Mouse (Mus musculus) forebrain, embryonic 14.5 days (tissue): ENCODE results near the gene Ccdc88c. TPM values are rescaled to one million over a fixed set of nuclear protein-coding genes. Genes with fewer than 3 reads are reported as not detected.
A peak's percentile ranks its signal among the peaks of the same experiment; 100 is the strongest.
"Not testable (repeated sequence)": the region's sequence is repeated elsewhere in the genome, so short reads cannot be mapped to it uniquely, and the experiment has no call there.

Experiments
- ATAC-seq: fragments of 200-750 bp; cut with Nextera tagmentation; 2 replicates; pipeline ENCODE4 v1.8.0; 2017; ENCODE audit warnings: mild to moderate bottlenecking, moderate library complexity
- DNase-seq: peaks from one replicate; pipeline ENCODE4 v3.0.0-alpha.2; 2015; ENCODE audit warnings: low spot score
- H3K27ac ChIP-seq: fragments of 300-500 bp; sonication (generic); 2 replicates; pipeline ENCODE4 v1.5.1; 2014; ENCODE audit warnings: low read depth, mild to moderate bottlenecking, control low read depth, low read length, moderate library complexity
- H3K27me3 ChIP-seq: fragments of 300-500 bp; sonication (generic); replicated peaks from 2 replicates; pipeline ENCODE4 v1.6.1; 2014; ENCODE audit warnings: low read length, control low read depth, mixed read lengths; ENCODE audit not compliant: control insufficient read depth, insufficient read depth
- H3K36me3 ChIP-seq: fragments of 300-500 bp; sonication (generic); 2 replicates; pipeline ENCODE4 v1.6.1; 2014; ENCODE audit warnings: low read length, control low read depth; ENCODE audit not compliant: control insufficient read depth, insufficient read depth
- H3K4me1 ChIP-seq: fragments of 300-500 bp; sonication (generic); 2 replicates; pipeline ENCODE4 v1.6.1; 2014; ENCODE audit warnings: antibody characterized with exemption, low read length, control low read depth; ENCODE audit not compliant: control insufficient read depth, insufficient read depth
- H3K4me2 ChIP-seq: fragments of 300-500 bp; sonication (generic); 2 replicates; pipeline ENCODE4 v1.6.1; 2014; ENCODE audit warnings: mild to moderate bottlenecking, control low read depth, low read length
- H3K4me3 ChIP-seq: fragments of 300-500 bp; sonication (generic); 2 replicates; pipeline ENCODE4 v1.5.1; 2014; ENCODE audit warnings: low read depth, low read length, control low read depth
- H3K9ac ChIP-seq: fragments of 300-500 bp; sonication (generic); 2 replicates; pipeline ENCODE4 v1.6.1; 2014; ENCODE audit warnings: mild to moderate bottlenecking, low read length, control low read depth, moderate library complexity
- H3K9me3 ChIP-seq: fragments of 300-500 bp; sonication (generic); replicated peaks from 2 replicates; pipeline ENCODE4 v1.6.1; 2016; ENCODE audit warnings: low read length, control low read depth, mixed read lengths; ENCODE audit not compliant: control insufficient read depth
- WGBS: fragments of 180-500 bp; shearing (Covaris S2); extraction: QIAGEN DNeasy Blood & Tissue Kit; methylation state at CpG from one replicate; pipeline ENCODE4 v1.1.7; 2014; 5-methylcytosine and 5-hydroxymethylcytosine counted together
- polyA plus RNA-seq: library from polyadenylated mRNA; unstranded; fragments of >200 nt; fragmentation: Nextera tagmentation; extraction: Ambion mirVana; gene quantifications from 2 replicates; pipeline ENCODE4 v1.2.1, GENCODE M21; 2014

Ccdc88c gene
- polyA plus RNA-seq, 1 experiment from 2014 or later, result 11.6 TPM

- Histone ChIP-seq H3K4me3 (no peak overlapping the region), H3K9ac (no peak overlapping the region), H3K27me3 (no peaks in the 10 kb centered on the region), H3K36me3 (no peaks in the 10 kb centered on the region), H3K9me3 (no peaks in the 10 kb centered on the region), H3K4me2 (no peak overlapping the region), H3K4me1 (peaks cover 42% of the 10 kb centered on the region), H3K27ac (no peak overlapping the region)
- DNase-seq (peak; percentile 60), ATAC-seq (no peak)
- whole genome bisulfite sequencing, result 44% methylated on average over 10 of the region's 10 CpGs
These were observed 14.2 kb downstream of the Ccdc88c start for GRCm38 (mm10) chr12:101014549-101015164.

DNA sequence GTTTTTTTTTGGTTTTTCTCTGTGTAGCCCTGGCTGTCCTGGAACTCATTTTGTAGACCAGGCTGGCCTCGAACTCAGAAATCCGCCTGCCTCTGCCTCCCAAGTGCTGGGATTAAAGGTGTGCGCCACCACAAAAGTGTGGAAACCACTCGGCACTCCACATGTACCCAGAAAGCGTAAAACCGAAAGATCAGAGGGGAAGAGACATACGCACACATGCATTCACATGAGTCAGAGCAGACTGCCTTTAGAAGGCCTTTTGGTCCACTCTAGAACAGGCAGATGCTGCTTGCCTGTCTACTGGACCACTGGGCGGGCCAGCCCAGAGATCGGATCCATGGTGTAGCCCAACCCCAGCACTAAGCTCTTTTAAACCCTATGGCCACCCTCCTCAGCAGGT lies 15.2 kb downstream of the Ccdc88c start:
- 92% methylated on average over 9 of the region's 9 CpGs for WGBS
- DNase-seq, H3K27me3 ChIP-seq, H3K36me3 ChIP-seq, H3K4me2 ChIP-seq, H3K4me3 ChIP-seq, ATAC-seq, H3K9me3 ChIP-seq, H3K27ac ChIP-seq, H3K9ac ChIP-seq: not testable (repeated sequence)
- H3K4me1 ChIP-seq, result peaks cover 34% of the 10 kb centered on the region

DNA sequence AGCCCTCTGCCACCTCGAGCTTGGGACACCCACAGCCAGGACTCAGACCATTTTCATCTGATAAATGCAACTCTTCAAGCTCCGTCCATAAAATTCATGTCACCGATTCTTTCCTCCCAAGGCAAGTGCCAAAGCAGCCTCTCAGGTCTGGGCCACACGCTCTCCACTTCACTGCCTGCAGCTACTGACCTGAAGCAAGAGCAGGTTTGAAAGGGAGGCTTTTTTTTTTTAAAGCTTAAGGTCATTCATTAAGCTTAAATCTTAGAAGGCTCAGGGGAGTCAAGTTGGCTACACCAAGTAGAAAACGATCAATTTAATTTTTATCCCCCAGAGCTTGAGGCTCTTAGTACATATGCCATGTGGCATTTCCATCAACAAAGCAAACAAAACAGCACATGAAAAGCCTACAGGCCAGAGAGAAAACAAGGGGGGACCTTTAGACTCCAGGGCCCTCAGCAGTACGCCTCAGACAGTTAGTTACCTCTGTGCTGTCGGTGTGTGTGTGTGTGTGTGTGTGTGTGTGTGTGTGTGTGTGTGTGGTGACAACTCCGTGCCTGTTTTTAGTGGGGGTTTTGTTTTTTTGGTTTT lies 15.7 kb downstream of the Ccdc88c start:
- DNase-seq (no peak), ATAC-seq (no peak)
- Histone ChIP-seq H3K36me3 (no peaks in the 10 kb centered on the region), H3K9me3 (no peaks in the 10 kb centered on the region), H3K27me3 (no peaks in the 10 kb centered on the region), H3K4me1 (peaks cover 32% of the 10 kb centered on the region), H3K4me2 (no peak overlapping the region), H3K27ac (no peak overlapping the region), H3K4me3 (no peak overlapping the region), H3K9ac (no peak overlapping the region)
- WGBS, result 42% methylated on average over 8 of the region's 8 CpGs

GRCm38 (mm10) chr12:101012197-101013077 lies 16.4 kb downstream of the Ccdc88c start:
- DNase-seq (no peak), ATAC-seq (no peak)
- no peaks in the 10 kb centered on the region for H3K27me3 ChIP-seq
- H3K9ac ChIP-seq, result no peak overlapping the region
- H3K4me2 ChIP-seq, result no peak overlapping the region
- H3K4me3 ChIP-seq, result no peak overlapping the region
- no peaks in the 10 kb centered on the region for H3K36me3 ChIP-seq
- no peaks in the 10 kb centered on the region for H3K9me3 ChIP-seq
- WGBS, result 47% methylated on average over 17 of the region's 17 CpGs
- peaks cover 34% of the 10 kb centered on the region for H3K4me1 ChIP-seq
- H3K27ac ChIP-seq, result no peak overlapping the region

DNA sequence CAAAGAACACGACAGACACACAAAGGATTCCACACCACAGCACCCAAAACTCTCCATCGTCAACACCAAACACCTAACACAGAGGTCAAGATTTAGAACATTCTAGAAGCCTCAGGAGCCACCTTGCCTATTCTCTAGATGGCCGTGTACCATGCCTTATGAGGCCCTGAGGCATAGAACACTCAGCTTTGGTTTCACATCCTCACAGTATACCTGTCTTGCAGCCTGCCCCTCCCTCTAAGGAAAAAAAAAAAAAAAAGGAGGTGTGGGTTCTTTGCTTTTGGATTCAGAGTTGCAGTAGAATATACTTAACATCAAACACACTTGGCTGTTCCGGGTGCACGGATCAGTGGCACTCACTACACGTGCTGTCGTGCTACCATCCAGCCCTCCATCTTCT lies 17.8 kb downstream of the Ccdc88c start:
- peaks cover 41% of the 10 kb centered on the region for H3K4me1 ChIP-seq
- H3K27me3 ChIP-seq, result no peaks in the 10 kb centered on the region
- H3K27ac ChIP-seq, result no peak overlapping the region
- H3K9me3 ChIP-seq, result no peaks in the 10 kb centered on the region
- no peak for ATAC-seq
- no peak overlapping the region for H3K9ac ChIP-seq
- WGBS, result 86% methylated on average over 7 of the region's 7 CpGs
- no peak for DNase-seq
- no peak overlapping the region for H3K4me2 ChIP-seq
- no peaks in the 10 kb centered on the region for H3K36me3 ChIP-seq
- no peak overlapping the region for H3K4me3 ChIP-seq

DNA sequence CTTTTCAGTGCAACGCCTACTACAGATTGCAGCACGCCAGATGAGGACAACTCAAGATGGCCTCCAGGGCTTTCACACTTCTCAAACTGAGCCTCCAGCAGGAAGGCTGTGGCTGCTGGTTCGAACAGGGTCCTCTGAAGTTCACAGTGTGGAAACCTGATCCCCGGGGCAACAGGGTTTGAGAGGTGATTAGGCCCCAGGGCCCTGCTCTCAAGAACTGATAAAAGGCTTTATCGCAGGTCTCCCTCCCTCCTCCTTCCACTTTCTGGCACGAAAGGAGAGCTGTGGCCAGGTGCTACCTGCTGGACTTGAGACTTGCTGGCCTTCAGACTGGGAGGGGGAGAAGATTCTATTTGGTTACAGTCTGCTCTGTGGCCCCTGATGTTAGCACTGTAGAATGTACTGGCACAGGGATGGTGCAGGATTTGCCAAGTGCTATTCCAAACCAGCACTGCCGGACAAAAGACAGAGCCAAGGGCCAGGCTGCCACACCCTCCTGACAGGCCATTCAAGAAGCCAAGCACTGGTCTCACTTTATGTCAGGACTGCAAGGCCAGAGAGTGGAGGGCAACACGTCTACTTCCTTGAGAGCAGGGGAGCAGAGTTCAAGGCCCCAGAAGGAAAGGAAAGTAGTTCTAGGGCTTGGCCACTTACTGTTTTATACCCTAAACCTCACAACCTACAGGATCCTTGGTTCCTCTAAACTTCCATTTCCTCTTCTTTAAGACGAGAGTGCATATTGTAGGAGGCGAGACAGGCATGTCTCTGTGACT lies 18.5 kb downstream of the Ccdc88c start:
- H3K4me3 ChIP-seq, result no peak overlapping the region
- H3K36me3 ChIP-seq, result no peaks in the 10 kb centered on the region
- ATAC-seq (no peak), DNase-seq (no peak)
- H3K27me3 ChIP-seq, result no peaks in the 10 kb centered on the region
- no peak overlapping the region for H3K9ac ChIP-seq
- 75% methylated on average over 10 of the region's 10 CpGs for WGBS
- no peaks in the 10 kb centered on the region for H3K9me3 ChIP-seq
- H3K4me2 ChIP-seq, result no peak overlapping the region
- H3K27ac ChIP-seq, result no peak overlapping the region
- peaks cover 42% of the 10 kb centered on the region for H3K4me1 ChIP-seq

- peaks cover 50% of the 10 kb centered on the region for H3K4me1 ChIP-seq
- no peak for DNase-seq
- H3K36me3 ChIP-seq, result no peaks in the 10 kb centered on the region
- ATAC-seq, result no peak
- no peak overlapping the region for H3K4me2 ChIP-seq
- H3K27me3 ChIP-seq, result no peaks in the 10 kb centered on the region
- H3K27ac ChIP-seq, result no peak overlapping the region
- H3K4me3 ChIP-seq, result no peak overlapping the region
- H3K9ac ChIP-seq, result no peak overlapping the region
- H3K9me3 ChIP-seq, result no peaks in the 10 kb centered on the region
- 94% methylated on average over 4 of the region's 4 CpGs for WGBS
These were observed 19.6 kb downstream of the Ccdc88c start for GRCm38 (mm10) chr12:101009225-101009624.

GRCm38 (mm10) chr12:101008648-101009047 lies 20.2 kb downstream of the Ccdc88c start:
- ATAC-seq (no peak), DNase-seq (no peak)
- Histone ChIP-seq H3K27me3 (no peaks in the 10 kb centered on the region), H3K4me1 (peaks cover 54% of the 10 kb centered on the region), H3K4me2 (no peak overlapping the region), H3K36me3 (no peaks in the 10 kb centered on the region), H3K9me3 (no peaks in the 10 kb centered on the region), H3K27ac (peak overlapping the region; percentile 58; the same call in 1 of the 2 replicates), H3K9ac (no peak overlapping the region), H3K4me3 (no peak overlapping the region)
- WGBS, result 23% methylated on average over 4 of the region's 4 CpGs
